9 mouse cellular contexts compared by ENCODE assay signal in the genomic region with DNA sequence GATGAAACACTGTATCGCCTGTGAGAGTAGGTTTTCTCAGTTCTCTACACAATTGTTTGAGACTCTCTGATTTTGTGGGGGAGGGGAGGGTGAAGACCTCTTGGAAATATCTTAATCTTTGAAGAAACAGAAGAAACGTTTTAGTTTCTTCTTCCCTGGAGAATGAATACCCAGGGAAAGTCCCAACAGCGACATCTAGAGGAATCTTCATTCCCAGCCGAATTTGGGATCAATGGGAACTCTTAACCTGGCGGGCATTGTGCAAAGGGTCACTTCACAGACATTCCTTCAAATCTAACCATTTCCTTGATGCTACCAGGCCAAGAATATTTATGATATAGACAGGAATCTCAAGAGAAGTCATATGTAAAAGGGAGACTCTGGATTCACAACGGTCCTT. TPM values are rescaled to one million over a fixed set of nuclear protein-coding genes. Genes with fewer than 3 reads are reported as not detected.
DNase-seq lines count a peak whose midpoint lies in the region; ATAC-seq and TF ChIP-seq lines count a peak whose summit lies in the region.
"Had no signal": no experiment of that assay in that cellular context is flagged by ENCODE, and none has a peak within 500 bp of the region (broad histone marks: within the 10 kb centered on the region; RNA-seq: fewer than 3 reads in every experiment).

No protein-coding gene starts in this region.

- no peaks in the 10 kb centered on the region for H3K4me1 ChIP-seq in limb, embryonic 11.5 days (ENCODE audit: control insufficient read depth, insufficient read depth, low read length)
- no peaks in the 10 kb centered on the region for H3K4me1 ChIP-seq in limb, embryonic 10.5 days
- no peaks in the 10 kb centered on the region for H3K4me1 ChIP-seq in stomach, postnatal 0 days (replicated peaks; ENCODE audit: control insufficient read depth, insufficient read depth)

- no peak overlapping the region for H3K9ac ChIP-seq in limb, embryonic 11.5 days (ENCODE audit: low read length)
- no peak overlapping the region for H3K9ac ChIP-seq in stomach, postnatal 0 days (ENCODE audit: low read length)

- peak; percentile 13 to 31 for DNase-seq in cerebellum, adult 18-20 months
- no peak for DNase-seq in cerebellum, adult 9-11 months
- DNase-seq in limb, embryonic 11.5 days (ENCODE audit: low spot score), result peak; percentile 56
- DNase-seq in limb, embryonic 10.5 days (ENCODE audit: low spot score), result no peak
- DNase-seq in cerebellum, postnatal 10 days, result peak; percentile 61 to 72
- DNase-seq in kidney, postnatal 4 days, result peak; percentile 39 to 46
- DNase-seq in stomach, postnatal 0 days (ENCODE audit: low spot score), result peak; percentile 17

- TF ChIP-seq EP300 in stomach, postnatal 0 days (optimal IDR thresholded peaks at IDR 0.05), result no peak

- H3K4me2 ChIP-seq in limb, embryonic 11.5 days (ENCODE audit: low read depth, severe bottlenecking), result no peak overlapping the region
- H3K4me2 ChIP-seq in stomach, postnatal 0 days (replicated peaks; ENCODE audit: low read depth), result no peak overlapping the region

- H3K27me3 ChIP-seq in limb, embryonic 11.5 days (ENCODE audit: control insufficient read depth, insufficient read depth, low read length), result no peaks in the 10 kb centered on the region
- H3K27me3 ChIP-seq in limb, embryonic 10.5 days (ENCODE audit: low read depth, poor library complexity, severe bottlenecking), result no peaks in the 10 kb centered on the region
- H3K27me3 ChIP-seq in stomach, postnatal 0 days (ENCODE audit: control insufficient read depth, insufficient read depth, low read length), result no peaks in the 10 kb centered on the region

- WGBS in limb, embryonic 11.5 days, result 26% methylated on average over 6 of the region's 6 CpGs
- 32% methylated on average over 6 of the region's 6 CpGs for WGBS in limb, embryonic 10.5 days
- WGBS in stomach, postnatal 0 days, result 24% methylated on average over 6 of the region's 6 CpGs

- peak; percentile 79 for TF ChIP-seq CTCF in stomach, postnatal 0 days (IDR thresholded peaks at IDR 0.05; ENCODE audit: low read depth)

- no peak for ATAC-seq in limb, embryonic 11.5 days (ENCODE audit: insufficient number of reproducible peaks, low FRiP score, low TSS enrichment, low read depth)
- no peak for ATAC-seq in stomach, postnatal 0 days (ENCODE audit: low FRiP score, low TSS enrichment)
- ATAC-seq in megakaryocyte, adult 5-6 weeks (ENCODE audit: poor library complexity, severe bottlenecking), result no peak

- H3K9me3 ChIP-seq in limb, embryonic 11.5 days (ENCODE audit: control insufficient read depth, low read length), result no peaks in the 10 kb centered on the region
- H3K9me3 ChIP-seq in limb, embryonic 10.5 days (replicated peaks), result no peaks in the 10 kb centered on the region
- no peaks in the 10 kb centered on the region for H3K9me3 ChIP-seq in stomach, postnatal 0 days (ENCODE audit: control insufficient read depth, low read length)

- H3K36me3 ChIP-seq in limb, embryonic 11.5 days (ENCODE audit: control insufficient read depth, insufficient read depth, low read length), result no peaks in the 10 kb centered on the region
- H3K36me3 ChIP-seq in limb, embryonic 10.5 days, result no peaks in the 10 kb centered on the region
- H3K36me3 ChIP-seq in stomach, postnatal 0 days (ENCODE audit: control insufficient read depth, insufficient read depth, low read length), result no peaks in the 10 kb centered on the region

- no peak overlapping the region for H3K27ac ChIP-seq in limb, embryonic 11.5 days (replicated peaks; ENCODE audit: low read depth, low read length)
- no peak overlapping the region for H3K27ac ChIP-seq in limb, embryonic 10.5 days
- no peak overlapping the region for H3K27ac ChIP-seq in stomach, postnatal 0 days (replicated peaks)

- no peak overlapping the region for H3K4me3 ChIP-seq in limb, embryonic 11.5 days (ENCODE audit: low read depth, low read length)
- H3K4me3 ChIP-seq in limb, embryonic 10.5 days, result no peak overlapping the region
- no peak overlapping the region for H3K4me3 ChIP-seq in stomach, postnatal 0 days (ENCODE audit: low read depth, low read length)

RNA-seq across cellular contexts. Expression of a gene that starts 17.2 kb away (rescaled TPM):
- polyA plus RNA-seq in limb, embryonic 11.5 days (2014; fragmentation: Nextera tagmentation; extraction: Ambion mirVana), result not detected in 2 replicates
- not detected in 2 replicates for polyA plus RNA-seq in limb, embryonic 10.5 days (2016; fragmentation: Nextera tagmentation; extraction: Ambion mirVana)
- 0.04 TPM in 1 of 2 replicates, not detected in the other for polyA plus RNA-seq in stomach, postnatal 0 days (2015; fragmentation: Nextera tagmentation; extraction: Ambion mirVana)
- total RNA-seq in megakaryocyte, adult 5-6 weeks (2015), result 0.91 and 0.93 TPM in 2 replicates
- total RNA-seq in megakaryocyte, adult 5-6 weeks (2017), result 0.77 and 1.4 TPM in 2 replicates
- total RNA-seq: layer of hippocampus, postnatal 36 days had no signal

Comparison
In these comparisons a context has a peak if more than half of its experiments do, and no peak if none do; other contexts are left out.
1. DNase-seq: peak in cerebellum, adult 18-20 months (2 of 2), limb, embryonic 11.5 days (single experiment), cerebellum, postnatal 10 days (2 of 2), kidney, postnatal 4 days (2 of 2) and stomach, postnatal 0 days (single experiment); none in cerebellum, adult 9-11 months (single experiment) and limb, embryonic 10.5 days (single experiment).